Mouse (Mus musculus) liver, adult (tissue): ENCODE data around the gene Rnf128.

Source experiments
- GATA4 ChIP-seq: IDR thresholded peaks from 2 replicates; pipeline ENCODE4 v1.6.1; 2014; ENCODE audit warnings: mild to moderate bottlenecking, low read length; ENCODE audit not compliant: insufficient replicate concordance

Rnf128 gene

DNA sequence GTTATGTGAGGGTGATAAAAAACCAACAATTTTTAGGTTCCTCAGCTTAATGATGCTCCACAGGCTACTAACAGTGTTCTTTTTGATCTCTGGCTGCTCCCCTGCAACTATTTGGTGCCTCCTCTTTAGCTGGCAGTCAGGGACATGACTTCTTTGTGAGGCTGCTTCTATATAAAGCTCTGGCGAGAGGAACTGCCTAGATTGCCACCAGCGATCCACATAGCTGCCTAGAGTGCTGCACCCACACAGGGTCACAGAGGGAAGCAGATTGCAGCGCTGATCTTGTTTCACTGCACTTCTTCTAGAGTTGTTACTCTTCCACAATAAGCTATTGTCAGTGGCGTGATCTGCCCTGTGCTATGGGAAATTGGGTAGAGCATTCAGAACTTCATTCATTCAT lies 20.5 kb downstream of the Rnf128 start:
- no peak for TF ChIP-seq GATA4

- no peak for TF ChIP-seq GATA4
Measured at GRCm38 (mm10) chrX:139596404-139596803, 33.3 kb downstream of the Rnf128 start.

GRCm38 (mm10) chrX:139610033-139610764 lies 47.1 kb downstream of the Rnf128 start:
- TF ChIP-seq GATA4 = no peak

DNA sequence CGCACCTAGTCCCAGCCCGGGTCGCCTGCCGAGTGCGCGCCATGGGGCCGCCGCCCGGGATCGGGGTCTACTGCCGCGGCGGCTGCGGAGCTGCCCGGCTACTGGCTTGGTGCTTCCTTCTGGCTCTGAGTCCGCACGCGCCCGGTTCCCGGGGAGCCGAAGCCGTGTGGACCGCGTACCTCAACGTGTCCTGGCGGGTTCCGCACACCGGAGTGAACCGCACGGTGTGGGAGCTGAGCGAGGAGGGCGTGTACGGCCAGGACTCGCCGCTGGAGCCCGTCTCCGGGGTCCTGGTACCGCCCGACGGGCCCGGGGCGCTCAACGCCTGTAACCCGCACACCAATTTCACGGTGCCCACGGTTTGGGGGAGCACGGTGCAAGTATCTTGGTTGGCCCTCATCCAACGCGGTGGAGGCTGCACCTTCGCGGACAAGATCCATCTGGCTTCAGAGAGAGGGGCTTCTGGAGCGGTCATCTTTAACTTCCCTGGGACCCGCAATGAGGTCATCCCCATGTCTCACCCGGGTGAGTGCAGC lies 47.7 kb downstream of the Rnf128 start:
- TF ChIP-seq GATA4 = no peak

GRCm38 (mm10) chrX:139614761-139615160 lies 51.6 kb downstream of the Rnf128 start:
- no peak for TF ChIP-seq GATA4

DNA sequence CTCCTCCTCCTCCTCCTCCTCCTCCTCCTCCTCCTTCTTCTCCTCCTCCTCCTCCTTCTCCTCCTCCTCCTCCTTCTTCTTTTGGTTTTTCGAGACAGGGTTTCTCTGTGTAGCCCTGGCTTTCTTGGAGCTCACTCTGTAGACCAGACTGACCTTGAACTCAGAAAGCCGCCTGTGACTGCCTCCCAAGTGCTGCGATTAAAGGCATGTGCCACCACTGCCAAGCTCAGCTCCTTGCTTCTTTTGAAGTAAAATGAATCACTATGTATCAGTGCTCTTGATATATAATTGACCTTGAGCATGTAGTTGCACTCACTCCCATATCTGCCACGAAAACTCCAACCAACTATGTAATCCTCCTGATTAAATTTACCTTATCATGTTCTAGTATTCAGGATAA lies 59.0 kb downstream of the Rnf128 start:
- no peak for TF ChIP-seq GATA4

DNA sequence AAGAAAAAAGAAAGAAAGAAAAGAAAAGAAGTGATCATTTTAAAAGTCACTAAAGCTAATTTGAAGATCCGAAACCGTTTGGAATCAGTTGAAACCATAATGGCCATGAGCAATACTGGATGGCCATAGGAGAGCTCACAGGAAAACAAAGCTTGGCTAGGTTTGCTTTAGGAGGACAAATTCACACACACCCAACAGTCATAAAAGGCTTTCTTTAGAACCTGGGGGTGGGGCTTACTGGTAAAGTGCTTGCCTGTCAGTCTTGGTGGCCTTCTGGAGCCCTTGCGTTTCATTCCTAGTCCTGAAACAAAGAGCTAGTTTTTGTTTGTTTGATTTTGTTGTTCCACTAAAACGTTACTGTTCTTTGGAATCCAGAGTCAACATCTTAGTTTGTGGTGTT lies 71.6 kb downstream of the Rnf128 start:
- TF ChIP-seq GATA4 = no peak

DNA sequence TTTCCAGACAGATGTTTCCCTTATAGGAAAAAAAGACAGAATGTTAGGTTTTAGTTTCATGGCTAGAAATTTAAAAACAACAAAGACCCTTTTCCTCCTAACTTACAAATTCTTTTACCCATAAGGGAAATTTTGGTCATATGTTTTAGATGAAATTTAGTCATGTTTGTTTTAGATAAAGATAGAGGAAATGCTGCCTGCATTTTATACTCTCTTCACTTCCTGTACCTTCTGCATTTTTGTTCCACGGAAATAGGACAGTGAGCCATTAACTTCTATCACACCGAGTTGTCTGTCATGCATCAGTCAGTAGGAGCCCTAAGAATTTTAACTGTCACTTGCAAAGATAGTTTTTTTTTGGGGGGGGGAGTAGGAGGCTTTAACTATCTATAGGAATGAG lies 76.6 kb downstream of the Rnf128 start:
- TF ChIP-seq GATA4 = no peak

- TF ChIP-seq GATA4 = no peak
Measured at GRCm38 (mm10) chrX:139640418-139640817, 77.3 kb downstream of the Rnf128 start.

GRCm38 (mm10) chrX:139652226-139652625 lies 89.1 kb downstream of the Rnf128 start:
- no peak for TF ChIP-seq GATA4

DNA sequence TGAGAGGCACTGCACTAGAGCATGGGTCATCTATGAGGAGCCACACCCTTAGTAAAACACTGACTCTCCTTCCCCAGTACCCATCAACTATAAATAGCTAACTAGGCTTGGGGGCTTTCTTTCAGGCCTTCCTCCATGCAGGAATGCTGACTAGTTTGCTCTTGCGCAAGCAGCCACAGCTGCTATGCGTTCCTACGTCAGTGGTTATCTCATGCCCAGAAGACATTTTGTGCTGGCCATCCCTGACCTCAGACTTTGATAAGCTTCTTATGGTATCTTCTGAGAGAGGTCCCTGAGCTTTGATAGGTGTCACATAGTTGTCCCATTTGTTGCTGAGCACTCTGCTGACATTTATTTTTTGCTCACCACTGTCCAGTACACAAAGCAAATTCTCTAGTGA lies 90.2 kb downstream of the Rnf128 start:
- TF ChIP-seq GATA4 = no peak

DNA sequence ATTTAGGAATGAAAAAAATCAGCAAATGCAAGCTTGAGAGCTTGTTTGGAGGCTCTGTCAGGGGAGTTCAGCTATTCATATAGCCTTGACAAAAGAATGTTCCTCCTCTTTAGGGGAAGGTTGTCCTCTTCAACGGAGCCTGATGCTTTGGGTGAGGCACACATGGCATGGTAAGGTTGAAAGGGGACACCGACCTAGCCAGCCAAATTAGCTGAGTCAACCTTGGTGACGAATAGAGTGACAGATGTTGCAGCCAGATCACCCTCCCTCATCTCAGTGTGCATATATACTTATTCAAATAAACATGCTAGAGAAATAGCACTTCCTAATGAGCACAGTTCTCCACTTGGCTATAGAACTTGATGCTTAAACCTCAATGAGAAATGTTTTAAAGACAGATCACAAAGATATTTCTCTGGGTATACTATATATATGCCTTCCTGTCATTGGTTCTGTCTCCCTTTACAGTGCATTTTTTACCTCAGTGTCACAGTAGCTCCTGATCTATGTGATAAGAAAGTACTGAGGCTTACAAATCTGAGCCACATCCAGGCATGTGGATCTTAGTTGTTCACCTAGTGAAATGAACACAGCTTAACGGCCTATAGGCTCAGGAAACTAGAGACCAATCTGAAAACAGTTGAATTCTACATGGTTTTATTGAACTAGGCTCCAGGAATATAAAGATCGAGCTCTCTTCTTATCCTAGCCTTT lies 91.4 kb downstream of the Rnf128 start:
- TF ChIP-seq GATA4 = no peak

GRCm38 (mm10) chrX:139662111-139662510 lies 99.0 kb downstream of the Rnf128 start:
- no peak for TF ChIP-seq GATA4

DNA sequence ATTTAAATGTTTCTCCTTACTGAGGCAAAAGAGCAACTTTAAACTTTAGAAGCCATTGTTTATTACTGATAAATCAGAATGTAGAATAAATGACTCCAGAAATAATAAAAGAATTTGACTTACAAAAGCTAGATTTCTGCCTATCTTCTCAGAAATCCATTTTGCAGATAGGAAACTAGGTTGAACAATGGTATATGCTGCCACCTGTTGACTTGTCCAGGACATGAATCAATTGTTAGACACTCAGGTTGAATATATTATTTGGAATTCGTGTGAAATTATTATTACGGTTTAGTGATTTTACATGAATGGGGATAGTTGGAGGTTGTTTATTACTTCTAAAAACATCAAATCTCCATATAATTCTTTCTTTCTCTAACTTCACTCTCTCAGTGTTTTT lies 102.7 kb downstream of the Rnf128 start:
- no peak for TF ChIP-seq GATA4

- TF ChIP-seq GATA4 = no peak
Measured at GRCm38 (mm10) chrX:139684410-139684774, 121.3 kb downstream of the Rnf128 start.
